ENCODE assay signal across 15 mouse cellular contexts in the genomic region with DNA sequence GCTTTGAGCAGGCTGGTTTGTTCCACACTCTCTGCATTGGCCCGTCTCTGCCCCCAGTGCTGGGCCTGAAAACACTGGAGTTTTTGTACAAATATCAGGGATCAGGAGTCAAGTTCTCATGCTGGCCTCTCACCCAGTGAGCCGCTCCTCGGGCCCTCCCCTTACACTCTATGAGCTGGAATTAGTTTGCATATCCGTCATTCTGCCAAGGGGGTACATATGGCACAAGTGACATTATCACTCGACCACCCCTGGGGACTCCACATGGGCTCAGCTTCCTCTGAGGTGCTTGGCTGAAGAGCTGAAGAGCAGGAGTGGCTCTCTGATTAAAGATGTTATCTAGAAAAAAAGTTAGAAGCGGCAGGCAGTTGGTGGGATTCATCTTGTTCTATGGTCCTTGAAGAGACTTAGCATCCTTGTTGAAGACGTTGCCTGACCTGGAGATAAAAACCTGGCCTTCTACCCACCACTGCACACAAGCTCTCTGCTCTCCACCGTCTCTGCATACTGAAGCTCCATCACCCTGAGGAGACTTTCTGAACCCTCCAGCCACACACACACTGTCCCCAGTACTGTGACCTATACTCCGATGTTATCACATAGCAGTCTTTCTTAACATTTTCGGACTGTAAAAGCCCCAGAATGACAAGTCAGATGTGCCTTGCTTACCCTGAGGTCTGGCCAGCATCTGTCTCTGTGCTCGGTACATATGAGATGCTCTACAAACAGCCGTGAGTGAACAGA.
DNase-seq lines count a peak whose midpoint lies in the region; ATAC-seq lines count a peak whose summit lies in the region.
"Had no signal": no experiment of that assay in that cellular context is flagged by ENCODE, and none has a peak within 500 bp of the region (broad histone marks: within the 10 kb centered on the region; RNA-seq: fewer than 3 reads in every experiment).

No protein-coding gene starts in this region.

- DNase-seq in heart, adult 11 months = peak; percentile 79
- DNase-seq in heart, postnatal 4 days = no peak
- peak; percentile 86 for DNase-seq in midbrain, embryonic 11.5 days (ENCODE audit: low spot score, missing footprints)
- no peak for DNase-seq in midbrain, embryonic 14.5 days
- DNase-seq in right cerebral cortex, postnatal 14 days = no peak
- DNase-seq in right cerebral cortex, postnatal 36 days (ENCODE audit: low spot score in 2 of 2) = no peak
- DNase-seq: cerebellum, postnatal 25 days; kidney, adult 11 months; kidney, postnatal 36 days; lung, postnatal 36 days; spleen, adult 18-20 months; thymus, postnatal 36 days had no signal

- no peaks in the 10 kb centered on the region for H3K9me3 ChIP-seq in midbrain, embryonic 11.5 days (ENCODE audit: control insufficient read depth, low read length)
- no peaks in the 10 kb centered on the region for H3K9me3 ChIP-seq in midbrain, embryonic 14.5 days (ENCODE audit: control insufficient read depth, low read length)
- H3K9me3 ChIP-seq in embryonic facial prominence, embryonic 12.5 days = no peaks in the 10 kb centered on the region
- no peaks in the 10 kb centered on the region for H3K9me3 ChIP-seq in limb, embryonic 13.5 days
- H3K9me3 ChIP-seq: liver, embryonic 15.5 days had no signal

- no peak overlapping the region for H3K27ac ChIP-seq in midbrain, embryonic 11.5 days (ENCODE audit: low read depth, low read length)
- H3K27ac ChIP-seq in midbrain, embryonic 14.5 days (replicated peaks; ENCODE audit: low read depth, low read length) = no peak overlapping the region
- 0 out of 2 replicates have a peak overlapping the region, but pooled peaks have one; percentile 36 for H3K27ac ChIP-seq in embryonic facial prominence, embryonic 12.5 days
- 0 out of 2 replicates have a peak overlapping the region, but pooled peaks have one; percentile 22 for H3K27ac ChIP-seq in limb, embryonic 13.5 days
- H3K27ac ChIP-seq: liver, embryonic 15.5 days had no signal

- no peak overlapping the region for H3K4me3 ChIP-seq in midbrain, embryonic 11.5 days (ENCODE audit: low read depth, low read length)
- no peak overlapping the region for H3K4me3 ChIP-seq in midbrain, embryonic 14.5 days (replicated peaks; ENCODE audit: low read depth, low read length)
- H3K4me3 ChIP-seq in embryonic facial prominence, embryonic 12.5 days = no peak overlapping the region
- no peak overlapping the region for H3K4me3 ChIP-seq in limb, embryonic 13.5 days
- H3K4me3 ChIP-seq: liver, embryonic 15.5 days had no signal

- H3K9ac ChIP-seq in midbrain, embryonic 11.5 days (ENCODE audit: low read length) = no peak overlapping the region
- H3K9ac ChIP-seq in midbrain, embryonic 14.5 days (replicated peaks; ENCODE audit: low read length) = no peak overlapping the region; the same call in 1 of the 2 replicates
- no peak overlapping the region for H3K9ac ChIP-seq in embryonic facial prominence, embryonic 12.5 days
- H3K9ac ChIP-seq in limb, embryonic 13.5 days = no peak overlapping the region; the same call in 1 of the 2 replicates
- H3K9ac ChIP-seq: liver, embryonic 15.5 days had no signal

- no peaks in the 10 kb centered on the region for H3K27me3 ChIP-seq in midbrain, embryonic 11.5 days (ENCODE audit: control insufficient read depth, insufficient read depth, low read length)
- no peaks in the 10 kb centered on the region for H3K27me3 ChIP-seq in midbrain, embryonic 14.5 days (ENCODE audit: control insufficient read depth, insufficient read depth, low read length)
- H3K27me3 ChIP-seq in embryonic facial prominence, embryonic 12.5 days = 0 out of 2 replicates have a peak, but pooled peaks cover 3% of the 10 kb centered on the region
- 0 out of 2 replicates have a peak, but pooled peaks cover 14% of the 10 kb centered on the region for H3K27me3 ChIP-seq in limb, embryonic 13.5 days

- peaks cover 4% of the 10 kb centered on the region; the same call in 1 of the 2 replicates for H3K4me1 ChIP-seq in midbrain, embryonic 11.5 days (ENCODE audit: control insufficient read depth, insufficient read depth, low read length)
- peaks cover 8% of the 10 kb centered on the region; the same call in 1 of the 2 replicates for H3K4me1 ChIP-seq in midbrain, embryonic 14.5 days (ENCODE audit: control insufficient read depth, insufficient read depth, low read length)
- H3K4me1 ChIP-seq in embryonic facial prominence, embryonic 12.5 days = peaks cover 28% of the 10 kb centered on the region
- peaks cover 41% of the 10 kb centered on the region for H3K4me1 ChIP-seq in limb, embryonic 13.5 days
- H3K4me1 ChIP-seq: liver, embryonic 15.5 days had no signal

- H3K4me2 ChIP-seq in midbrain, embryonic 11.5 days = no peak overlapping the region
- H3K4me2 ChIP-seq in midbrain, embryonic 14.5 days (ENCODE audit: low read length) = no peak overlapping the region
- no peak overlapping the region; the same call in 1 of the 2 replicates for H3K4me2 ChIP-seq in embryonic facial prominence, embryonic 12.5 days (replicated peaks)
- no peak overlapping the region for H3K4me2 ChIP-seq in limb, embryonic 13.5 days (replicated peaks)
- H3K4me2 ChIP-seq: liver, embryonic 15.5 days had no signal

- 64% methylated on average over 12 of the region's 12 CpGs for WGBS in midbrain, embryonic 11.5 days
- 63% methylated on average over 12 of the region's 12 CpGs for WGBS in midbrain, embryonic 14.5 days
- WGBS in embryonic facial prominence, embryonic 12.5 days = 46% methylated on average over 12 of the region's 12 CpGs
- WGBS in limb, embryonic 13.5 days = 55% methylated on average over 12 of the region's 12 CpGs

- no peaks in the 10 kb centered on the region for H3K36me3 ChIP-seq in midbrain, embryonic 11.5 days (ENCODE audit: control insufficient read depth, insufficient read depth, low read length)
- H3K36me3 ChIP-seq in midbrain, embryonic 14.5 days (ENCODE audit: control insufficient read depth, insufficient read depth, low read length) = no peaks in the 10 kb centered on the region
- no peaks in the 10 kb centered on the region for H3K36me3 ChIP-seq in embryonic facial prominence, embryonic 12.5 days
- no peaks in the 10 kb centered on the region for H3K36me3 ChIP-seq in limb, embryonic 13.5 days
- H3K36me3 ChIP-seq: liver, embryonic 15.5 days had no signal

- ATAC-seq in midbrain, embryonic 11.5 days (ENCODE audit: low FRiP score) = no peak
- ATAC-seq in midbrain, embryonic 14.5 days (ENCODE audit: low FRiP score, low TSS enrichment) = no peak
- ATAC-seq in embryonic facial prominence, embryonic 12.5 days (ENCODE audit: insufficient number of reproducible peaks, insufficient read depth, low FRiP score, low TSS enrichment) = no peak
- peak; percentile 26; the same call in 1 of the 2 replicates for ATAC-seq in limb, embryonic 13.5 days (ENCODE audit: low FRiP score, low read depth)

Comparison
In these comparisons a context has a peak if more than half of its experiments do, and no peak if none do; other contexts are left out.
1. DNase-seq: peak in heart, adult 11 months (single experiment) and midbrain, embryonic 11.5 days (single experiment); none in heart, postnatal 4 days (single experiment), midbrain, embryonic 14.5 days (single experiment), right cerebral cortex, postnatal 14 days (single experiment) and right cerebral cortex, postnatal 36 days (0 of 2).
2. H3K27ac ChIP-seq: peak in embryonic facial prominence, embryonic 12.5 days (single experiment) and limb, embryonic 13.5 days (single experiment); none in midbrain, embryonic 11.5 days (single experiment) and midbrain, embryonic 14.5 days (single experiment).